Mouse (Mus musculus) left cerebral cortex, postnatal 4 days (tissue): ENCODE measurements around the gene Cav3. TPM values are rescaled to one million over a fixed set of nuclear protein-coding genes. Genes with fewer than 3 reads are reported as not detected.

Source experiments
- DNase-seq: peaks from one replicate; pipeline ENCODE4 v3.0.0-alpha.2; 2022
- intact Hi-C: fragments of 180-260 bp; cut with DNase I; formaldehyde crosslinking; loops from one replicate; pipeline ENCODE4 v1.15.1; 2025
- total RNA-seq, 2 experiments: library from RNA; stranded (reverse); gene quantifications; 2 replicates each; pipeline ENCODE4 v1.2.3; 2021

Cav3 gene
- total RNA-seq, 2 experiments from 2014 or later = not detected

DNA sequence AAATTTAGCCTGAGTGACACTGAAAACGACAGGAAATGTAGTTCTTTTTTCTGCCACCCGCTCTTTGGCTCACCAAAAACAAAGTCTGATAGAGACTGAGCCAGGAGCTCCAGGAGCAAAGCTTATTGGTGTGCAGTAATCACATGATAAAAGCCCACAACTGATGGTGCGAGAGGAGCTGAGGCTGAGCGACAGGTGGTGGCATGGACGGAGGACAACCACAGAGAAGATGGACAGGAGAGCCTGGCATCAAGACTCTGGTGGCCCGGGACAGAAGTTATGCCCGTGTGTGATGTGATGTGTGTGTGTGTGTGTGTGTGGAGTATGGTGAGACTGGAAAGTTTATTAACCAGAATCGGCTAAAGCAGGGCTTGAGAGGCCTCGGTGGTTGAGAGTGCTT, 34.1 kb downstream of the Cav3 start:
- intact Hi-C loops = loop anchor here (5.0 kb wide), 1 partner anchor 199 kb away; no protein-coding TSS in a partner anchor
- no peak for DNase-seq

DNA sequence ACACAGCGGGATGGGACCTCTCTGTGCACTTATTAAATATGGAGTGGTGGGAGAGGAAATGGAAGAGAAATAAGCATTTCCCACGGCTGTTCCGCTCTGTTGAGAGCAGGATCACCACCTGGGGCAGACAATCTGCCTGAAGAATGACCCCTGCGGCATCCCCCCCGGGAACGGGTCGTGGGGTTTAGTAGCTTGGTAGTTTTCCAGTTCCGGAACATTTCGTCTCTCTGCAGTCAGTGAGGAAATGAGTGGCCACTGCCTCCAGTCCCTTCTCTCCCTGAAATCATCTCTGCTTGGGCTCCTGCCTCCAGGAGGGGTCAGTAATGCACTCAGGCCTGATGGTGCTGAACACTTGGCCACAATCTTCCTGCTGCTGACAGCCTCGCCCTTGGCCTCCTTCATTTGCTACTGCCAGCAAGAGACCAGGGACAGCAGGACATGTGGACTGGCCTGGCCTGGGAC, 35.3 kb downstream of the Cav3 start:
- intact Hi-C loops = loop anchor here (5.0 kb wide), 1 partner anchor 198 kb away; no protein-coding TSS in a partner anchor
- DNase-seq = peak; percentile 38

GRCm38 (mm10) chr6:112495219-112495618, 35.9 kb downstream of the Cav3 start:
- no peak for DNase-seq
- intact Hi-C loops = no loop called here

- DNase-seq = no peak
- intact Hi-C loops = no loop called here
Measured at GRCm38 (mm10) chr6:112496291-112497060, 37.2 kb downstream of the Cav3 start.

- intact Hi-C loops = no loop called here
- no peak for DNase-seq
Measured at GRCm38 (mm10) chr6:112497456-112497855, 38.2 kb downstream of the Cav3 start.

DNA sequence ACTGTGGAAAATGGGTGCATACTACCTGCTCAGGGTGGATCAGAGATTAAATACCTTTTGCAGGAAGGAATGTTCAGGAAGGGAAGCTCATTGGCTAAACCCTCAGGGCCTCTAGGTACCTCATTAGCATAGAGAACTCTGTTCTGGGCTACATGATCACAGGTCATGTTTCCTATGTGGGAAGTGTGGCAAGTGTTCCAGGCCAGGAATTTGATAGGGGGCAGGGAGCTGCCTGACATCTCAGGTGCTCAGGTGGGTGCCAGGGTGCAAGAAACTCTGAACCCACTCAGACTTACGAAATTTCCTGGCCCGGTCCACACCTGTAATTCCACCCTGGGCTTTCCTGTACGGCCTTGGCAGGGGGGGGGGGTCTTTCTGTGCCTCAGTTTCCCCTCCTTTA, 39.4 kb downstream of the Cav3 start:
- intact Hi-C loops = no loop called here
- DNase-seq = no peak

DNA sequence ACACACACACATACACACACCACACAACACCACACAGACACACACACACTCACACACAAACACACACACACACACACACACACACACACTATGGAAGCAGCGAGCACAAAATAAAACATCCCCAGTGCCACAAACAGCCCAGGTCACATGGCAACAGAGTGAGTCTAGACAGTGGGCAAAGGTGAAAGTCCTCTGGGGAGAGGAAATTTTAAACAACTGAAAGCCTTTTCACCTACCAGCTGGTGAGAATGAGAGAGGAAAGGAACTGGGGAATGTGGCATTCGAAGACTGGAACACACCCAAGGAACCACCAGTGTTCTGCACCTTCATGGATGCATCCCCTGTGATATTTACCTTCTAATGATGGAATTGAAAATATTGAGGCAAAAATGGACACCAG, 40.2 kb downstream of the Cav3 start:
- DNase-seq = no peak
- intact Hi-C loops = no loop called here

DNA sequence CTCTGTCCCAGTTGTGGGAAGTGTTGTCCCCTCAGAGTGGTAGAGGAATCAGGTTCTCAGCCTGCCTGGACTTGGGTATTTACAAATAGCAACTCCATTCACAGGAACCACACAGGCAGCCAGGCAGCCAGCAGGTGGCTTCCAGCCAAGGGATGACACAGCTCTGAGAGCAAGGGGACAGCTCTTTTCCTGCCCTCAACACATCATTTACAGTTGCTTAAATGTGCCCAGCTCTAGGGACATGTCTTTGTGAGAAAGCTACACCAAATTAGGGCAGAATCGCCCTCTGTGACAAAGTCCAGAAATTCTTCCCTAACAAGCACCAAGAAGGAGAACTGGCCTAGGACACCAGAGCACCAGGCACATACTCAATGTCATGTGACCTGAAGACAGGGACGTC, 41.9 kb downstream of the Cav3 start:
- DNase-seq = peak; percentile 72
- intact Hi-C loops = no loop called here

GRCm38 (mm10) chr6:112507617-112508016, 48.3 kb downstream of the Cav3 start:
- no peak for DNase-seq
- intact Hi-C loops = no loop called here

- DNase-seq = peak; percentile 40
- intact Hi-C loops = no loop called here
Measured at GRCm38 (mm10) chr6:112509590-112510131, 50.4 kb downstream of the Cav3 start.

DNA sequence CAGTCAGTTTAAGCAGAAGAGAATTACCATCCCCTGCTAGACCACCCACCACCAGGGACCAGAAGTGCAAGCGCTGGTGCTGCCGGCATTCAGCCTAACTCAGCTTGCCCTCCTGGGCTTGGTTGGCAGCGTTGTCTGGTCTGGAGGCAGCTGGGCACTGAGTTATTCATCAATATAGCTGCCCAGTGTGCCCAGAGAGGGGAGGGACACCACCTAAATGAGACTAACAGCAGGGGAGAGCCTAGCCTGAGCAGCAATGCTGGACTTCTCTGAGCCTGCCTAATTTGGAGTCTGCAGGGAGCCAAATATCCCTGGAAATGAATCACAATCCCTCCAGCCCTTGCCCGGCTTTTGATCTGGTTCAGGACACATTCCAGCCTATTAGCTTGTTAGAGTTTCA, 51.0 kb downstream of the Cav3 start:
- intact Hi-C loops = no loop called here
- DNase-seq = peak; percentile 88

GRCm38 (mm10) chr6:112514591-112514990, 55.3 kb downstream of the Cav3 start:
- intact Hi-C loops = no loop called here
- DNase-seq = no peak

GRCm38 (mm10) chr6:112516496-112516895, 57.2 kb downstream of the Cav3 start:
- no peak for DNase-seq
- intact Hi-C loops = no loop called here

- intact Hi-C loops = no loop called here
Measured at GRCm38 (mm10) chr6:112517572-112517971, 58.3 kb downstream of the Cav3 start.

DNA sequence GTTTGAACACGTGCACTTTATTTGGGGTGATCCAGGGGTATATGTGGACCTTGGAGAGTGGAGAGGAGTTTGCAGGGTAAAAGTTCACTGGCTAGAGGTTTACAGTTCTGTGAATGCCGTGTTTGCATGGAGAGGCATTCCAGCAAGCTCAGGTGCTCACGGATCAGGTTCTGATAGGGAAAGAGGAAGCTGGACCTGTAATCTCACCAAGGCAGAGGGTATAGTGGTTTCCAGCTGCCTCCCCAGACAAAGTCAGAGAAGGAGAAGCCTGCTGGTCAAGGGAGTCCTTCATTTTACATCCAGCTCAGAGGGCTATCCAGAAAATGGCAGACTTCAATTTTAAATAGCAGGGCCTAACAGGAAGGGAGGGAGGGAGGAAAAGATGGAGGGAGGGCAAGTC, 58.7 kb downstream of the Cav3 start:
- DNase-seq = no peak
- intact Hi-C loops = no loop called here

More at GRCm38 (mm10) chr6:112517572-112517971, 58.3 kb downstream of the Cav3 start:
- DNase-seq = no peak

Other genes starting within 250 kb of the Cav3 start
- gene Lmcd1, start 185.7 kb upstream of the Cav3 start, total RNA-seq = 1 to 10 TPM; 5.5 TPM
- under 1 TPM; 0.34 to 0.56 TPM for gene Ssu2, start 71.5 kb upstream of the Cav3 start, total RNA-seq
- 1 to 10 TPM; 4.8 to 6.2 TPM for gene Oxtr, start 30.4 kb downstream of the Cav3 start, total RNA-seq
- gene Rad18, start 237.2 kb downstream of the Cav3 start, total RNA-seq = 10 to 100 TPM in 1 of 2 experiments, 1 to 10 TPM in 1; 9.4 to 10.5 TPM